Mouse (Mus musculus) embryo, embryonic 9.5 days (tissue): Measurements from ENCODE around the gene Foxf1.

Experiments used
- DNase-seq: peaks from one replicate; pipeline ENCODE4 v3.0.0-alpha.2; 2017; ENCODE audit errors: extremely low spot score

Gene Foxf1

GRCm38 (mm10) chr8:121082218-121083092 lies 1.7 kb upstream of the Foxf1 start:
- no peak for DNase-seq

- DNase-seq, result peak; percentile 84
Measured at GRCm38 (mm10) chr8:121083093-121083935, 872 bp upstream of the Foxf1 start.

- DNase-seq, result no peak
Measured at GRCm38 (mm10) chr8:121083936-121084209, 313 bp upstream of the Foxf1 start.

GRCm38 (mm10) chr8:121085011-121085410 lies 825 bp downstream of the Foxf1 start:
- DNase-seq, result no peak

GRCm38 (mm10) chr8:121085561-121085960 lies 1.4 kb downstream of the Foxf1 start:
- DNase-seq, result no peak

GRCm38 (mm10) chr8:121086004-121086900 lies 2.1 kb downstream of the Foxf1 start:
- no peak for DNase-seq

GRCm38 (mm10) chr8:121088281-121088680 lies 4.1 kb downstream of the Foxf1 start:
- no peak for DNase-seq

- DNase-seq, result no peak
Measured at GRCm38 (mm10) chr8:121088871-121089630, 4.9 kb downstream of the Foxf1 start.

GRCm38 (mm10) chr8:121089631-121090380 lies 5.6 kb downstream of the Foxf1 start:
- DNase-seq, result no peak

GRCm38 (mm10) chr8:121090716-121091115 lies 6.5 kb downstream of the Foxf1 start:
- DNase-seq, result no peak

GRCm38 (mm10) chr8:121092141-121092540 lies 8.0 kb downstream of the Foxf1 start:
- DNase-seq, result no peak

- peak; percentile 90 for DNase-seq
Measured at GRCm38 (mm10) chr8:121092627-121093026, 8.4 kb downstream of the Foxf1 start.

GRCm38 (mm10) chr8:121093496-121093895 lies 9.3 kb downstream of the Foxf1 start:
- DNase-seq, result no peak

GRCm38 (mm10) chr8:121104049-121104818 lies 20.0 kb downstream of the Foxf1 start:
- peak; percentile 84 for DNase-seq

- peak; percentile 97 for DNase-seq
Measured at GRCm38 (mm10) chr8:121107668-121108656, 23.8 kb downstream of the Foxf1 start, which contains the start of gene Mthfsd. Gene Mthfsd, minus strand, starts transcription at chr8:121108392.

GRCm38 (mm10) chr8:121108657-121109056 lies 24.5 kb downstream of the Foxf1 start:
- DNase-seq, result no peak

GRCm38 (mm10) chr8:121111145-121111907 lies 27.1 kb downstream of the Foxf1 start:
- DNase-seq, result no peak
